Mouse (Mus musculus): ENCODE results near the gene Esyt1. TPM values are rescaled to one million over a fixed set of nuclear protein-coding genes. Genes with fewer than 3 reads are reported as not detected.
A peak's percentile ranks its signal among the peaks of the same experiment; 100 is the strongest.
"Not testable (repeated sequence)": the region's sequence is repeated elsewhere in the genome, so short reads cannot be mapped to it uniquely, and the experiment has no call there.

Gene Esyt1
- total RNA-seq (2022): 10 to 100 TPM; 10.4 to 13.5 (median 13.4) TPM

GRCm38 (mm10) chr10:128525671-128526308 is at the start of gene Esyt1:
Gene Esyt1, minus strand, starts transcription at chr10:128525871.
- peak; percentile 93 to 96 for DNase-seq (ENCODE audit: low spot score in 2 of 2)

GRCm38 (mm10) chr10:128575063-128575462 is 49.4 kb upstream of the Esyt1 start:
- no peak for DNase-seq (ENCODE audit: low spot score in 2 of 2)

GRCm38 (mm10) chr10:128565788-128566531 is 40.3 kb upstream of the Esyt1 start, which contains the start of gene Pa2g4:
Gene Pa2g4, minus strand, starts transcription at chr10:128565987.
- DNase-seq (ENCODE audit: low spot score in 2 of 2): peak; percentile 94 to 97

- DNase-seq (ENCODE audit: low spot score in 2 of 2): no peak
Measured at GRCm38 (mm10) chr10:128565206-128565787, 39.6 kb upstream of the Esyt1 start.

- DNase-seq (ENCODE audit: low spot score in 2 of 2): no peak
Measured at GRCm38 (mm10) chr10:128563544-128563943, 37.9 kb upstream of the Esyt1 start.

- no peak for DNase-seq (ENCODE audit: low spot score in 2 of 2)
Measured at GRCm38 (mm10) chr10:128556963-128557362, 31.3 kb upstream of the Esyt1 start.

GRCm38 (mm10) chr10:128556286-128556685 is 30.6 kb upstream of the Esyt1 start:
- no peak for DNase-seq (ENCODE audit: low spot score in 2 of 2)

- not testable (repeated sequence) for DNase-seq (ENCODE audit: low spot score in 2 of 2)
Measured at GRCm38 (mm10) chr10:128555567-128555966, 29.9 kb upstream of the Esyt1 start.

GRCm38 (mm10) chr10:128550144-128550823 is 24.6 kb upstream of the Esyt1 start:
- not testable (repeated sequence) for DNase-seq (ENCODE audit: low spot score in 2 of 2)

- DNase-seq (ENCODE audit: low spot score in 2 of 2): peak; percentile 21 to 36
Measured at GRCm38 (mm10) chr10:128549682-128550057, 24.0 kb upstream of the Esyt1 start.

- DNase-seq (ENCODE audit: low spot score in 2 of 2): peak; percentile 86 to 92
Measured at GRCm38 (mm10) chr10:128548947-128549681, 23.4 kb upstream of the Esyt1 start, which contains the start of gene Rpl41. Gene Rpl41, minus strand, starts transcription at chr10:128549305.

GRCm38 (mm10) chr10:128548051-128548791 is 22.6 kb upstream of the Esyt1 start:
- DNase-seq (ENCODE audit: low spot score in 2 of 2): not testable (repeated sequence)

- DNase-seq (ENCODE audit: low spot score in 2 of 2): peak; percentile 85 to 93
Measured at GRCm38 (mm10) chr10:128547361-128548032, 21.8 kb upstream of the Esyt1 start, which contains the start of gene Zc3h10. Gene Zc3h10, minus strand, starts transcription at chr10:128547774.

- no peak for DNase-seq (ENCODE audit: low spot score in 2 of 2)
Measured at GRCm38 (mm10) chr10:128546787-128547186, 21.1 kb upstream of the Esyt1 start.

GRCm38 (mm10) chr10:128546361-128546760 is 20.7 kb upstream of the Esyt1 start:
- DNase-seq (ENCODE audit: low spot score in 2 of 2): no peak

GRCm38 (mm10) chr10:128545570-128545898 is 19.9 kb upstream of the Esyt1 start:
- no peak for DNase-seq (ENCODE audit: low spot score in 2 of 2)

GRCm38 (mm10) chr10:128544674-128545569 is 19.3 kb upstream of the Esyt1 start:
- DNase-seq (ENCODE audit: low spot score in 2 of 2): no peak

- no peak for DNase-seq (ENCODE audit: low spot score in 2 of 2)
Measured at GRCm38 (mm10) chr10:128544151-128544657, 18.5 kb upstream of the Esyt1 start.

All from gastrocnemius, adult 8-10 months (tissue).